Mouse (Mus musculus) gastrocnemius, adult 18-20 months (tissue): ENCODE data around the gene Als2cr12. TPM values are rescaled to one million over a fixed set of nuclear protein-coding genes. Genes with fewer than 3 reads are reported as not detected.
"Not testable (repeated sequence)": the region's sequence is repeated elsewhere in the genome, so short reads cannot be mapped to it uniquely, and the experiment has no call there.

Experiments
- DNase-seq: peaks from one replicate; pipeline ENCODE4 v3.0.0; 2021; ENCODE audit warnings: low spot score
- total RNA-seq, 2 experiments: library from RNA; stranded (reverse); gene quantifications; 2 replicates each; pipeline ENCODE4 v1.2.3; 2021

Gene Als2cr12
- total RNA-seq, 2 experiments from 2014 or later: not detected

- peak; percentile 38 for DNase-seq
Observed at GRCm38 (mm10) chr1:58614424-58614823, 81.4 kb downstream of the Als2cr12 start.

GRCm38 (mm10) chr1:58613786-58614185, 82.0 kb downstream of the Als2cr12 start:
- DNase-seq: peak; percentile 21

- no peak for DNase-seq
Observed at GRCm38 (mm10) chr1:58610611-58611010, 85.2 kb downstream of the Als2cr12 start.

- DNase-seq: no peak
Observed at GRCm38 (mm10) chr1:58610166-58610565, 85.6 kb downstream of the Als2cr12 start.

- DNase-seq: not testable (repeated sequence)
Observed at GRCm38 (mm10) chr1:58609591-58609990, 86.2 kb downstream of the Als2cr12 start.

GRCm38 (mm10) chr1:58603738-58604137, 92.1 kb downstream of the Als2cr12 start:
- DNase-seq: peak; percentile 7

- DNase-seq: no peak
Observed at GRCm38 (mm10) chr1:58602681-58603080, 93.1 kb downstream of the Als2cr12 start.

Other genes starting within 250 kb of the Als2cr12 start
- 10 to 100 TPM; 12.5 to 12.6 TPM for gene Orc2, start 190.9 kb downstream of the Als2cr12 start, total RNA-seq
- gene Fam126b, start 109.7 kb downstream of the Als2cr12 start, total RNA-seq: 10 to 100 TPM in 1 of 2 experiments, 1 to 10 TPM in 1; 9.5 to 12.4 TPM
- 100 to 1,000 TPM; 166 to 200 TPM for gene Ndufb3, start 109.6 kb downstream of the Als2cr12 start, total RNA-seq
- 10 to 100 TPM; 36.3 to 46.3 TPM for gene Cflar, start 15.5 kb upstream of the Als2cr12 start, total RNA-seq
- gene Casp8, start 99.4 kb upstream of the Als2cr12 start, total RNA-seq: 1 to 10 TPM; 1.6 to 3.3 TPM